Mouse (Mus musculus): Measurements from ENCODE around the gene Wdr34. TPM values are rescaled to one million over a fixed set of nuclear protein-coding genes. Genes with fewer than 3 reads are reported as not detected.
A peak's percentile ranks its signal among the peaks of the same experiment; 100 is the strongest.

Wdr34 gene
- polyA plus RNA-seq, 1 experiment from 2014 or later: 18.7 TPM

DNA sequence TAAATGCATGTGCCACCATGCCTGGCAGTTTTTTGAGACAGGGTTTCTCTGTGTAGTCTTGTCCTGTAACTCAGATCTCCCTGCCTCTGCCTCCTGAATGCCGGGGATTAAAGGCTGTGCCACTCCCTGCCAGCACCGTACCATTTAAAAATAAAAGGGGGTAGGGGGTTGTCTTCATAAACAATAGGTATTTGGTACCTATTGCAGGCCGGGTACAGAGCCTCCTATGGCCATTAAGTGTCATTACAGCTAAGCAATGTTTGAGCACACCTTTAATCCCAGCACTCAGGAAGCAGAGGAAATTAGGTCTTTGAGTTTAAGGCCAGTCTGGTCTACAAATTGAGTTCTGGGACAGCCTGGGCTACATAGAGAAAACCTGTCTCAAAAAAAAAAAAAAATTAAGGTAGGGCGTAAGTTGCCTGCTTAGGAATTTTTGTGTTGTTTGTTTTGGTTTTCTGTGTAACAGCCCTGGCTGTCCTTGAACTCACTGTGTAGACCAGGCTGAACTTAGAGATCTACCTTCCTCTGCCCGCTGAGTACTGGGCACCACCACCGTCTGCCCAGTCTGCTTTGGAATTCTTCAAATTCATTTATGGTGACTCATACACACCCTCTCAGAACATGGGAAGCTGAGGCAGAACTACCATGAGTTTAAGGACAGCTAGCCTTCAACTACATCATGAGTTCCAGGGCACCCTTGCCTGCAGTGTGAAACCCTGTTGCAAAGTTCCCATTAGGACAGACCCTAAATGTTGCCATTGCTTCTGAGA, 3.5 kb upstream of the Wdr34 start:
- no peak for ATAC-seq (replicated peaks; ENCODE audit: insufficient number of reproducible peaks, insufficient read depth, low FRiP score, low read depth)
- WGBS: 35% methylated on average over 6 of the region's 6 CpGs
- no peak overlapping the region for H3K9ac ChIP-seq

DNA sequence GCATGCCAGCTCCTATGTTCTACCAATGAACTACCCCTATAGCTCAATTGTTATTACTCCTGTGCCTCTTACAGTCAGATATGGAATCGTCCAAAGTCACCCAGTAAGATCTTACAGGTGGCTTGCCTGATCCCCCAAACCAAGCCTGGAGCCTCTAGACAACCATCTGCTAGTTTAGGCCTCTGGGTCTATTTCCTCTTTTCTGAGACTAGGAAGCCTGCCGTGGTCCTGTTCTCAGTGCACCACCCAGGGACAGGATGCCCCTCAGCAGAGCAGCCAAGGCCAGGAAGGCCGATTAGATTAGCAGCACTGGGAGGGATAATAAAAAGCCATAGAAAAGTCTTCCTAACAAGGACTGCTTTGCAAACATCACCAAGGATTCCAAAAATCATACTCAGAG, 1.1 kb upstream of the Wdr34 start:
- H3K9ac ChIP-seq: no peak overlapping the region
- ATAC-seq (replicated peaks; ENCODE audit: insufficient number of reproducible peaks, insufficient read depth, low FRiP score, low read depth): no peak
- H3K27ac ChIP-seq: peak overlapping the region; percentile 3; the same call in 1 of the 2 replicates

More for the DNA sequence above, 3.5 kb upstream of the Wdr34 start:
- no peaks in the 10 kb centered on the region for H3K36me3 ChIP-seq
- H3K4me1 ChIP-seq (replicated peaks): 0 out of 2 replicates have a peak, but pooled peaks cover 6% of the 10 kb centered on the region
- no peaks in the 10 kb centered on the region for H3K9me3 ChIP-seq (replicated peaks)
- no peak overlapping the region for H3K27ac ChIP-seq
- H3K4me2 ChIP-seq: no peak overlapping the region
- 0 out of 2 replicates have a peak, but pooled peaks cover 3% of the 10 kb centered on the region for H3K27me3 ChIP-seq
- no peak overlapping the region for H3K4me3 ChIP-seq

GRCm38 (mm10) chr2:30048101-30048501, 580 bp downstream of the Wdr34 start:
- Histone ChIP-seq H3K4me2 (peak overlapping the region; percentile 80), H3K4me1 (replicated peaks) (0 out of 2 replicates have a peak, but pooled peaks cover 6% of the 10 kb centered on the region), H3K4me3 (peak overlapping the region; percentile 71), H3K9ac (peak overlapping the region; percentile 65), H3K27me3 (no peaks in the 10 kb centered on the region), H3K36me3 (no peaks in the 10 kb centered on the region), H3K27ac (peak overlapping the region; percentile 88), H3K9me3 (replicated peaks) (no peaks in the 10 kb centered on the region)
- ATAC-seq (replicated peaks; ENCODE audit: insufficient number of reproducible peaks, insufficient read depth, low FRiP score, low read depth): no peak
- 52% methylated on average over 11 of the region's 11 CpGs for WGBS

More for the DNA sequence above, 1.1 kb upstream of the Wdr34 start:
- Histone ChIP-seq H3K36me3 (no peaks in the 10 kb centered on the region), H3K9me3 (replicated peaks) (no peaks in the 10 kb centered on the region), H3K4me3 (no peak overlapping the region), H3K4me2 (no peak overlapping the region), H3K4me1 (replicated peaks) (0 out of 2 replicates have a peak, but pooled peaks cover 6% of the 10 kb centered on the region), H3K27me3 (0 out of 2 replicates have a peak, but pooled peaks cover 3% of the 10 kb centered on the region)
- WGBS: 72% methylated on average over 3 of the region's 3 CpGs

- Histone ChIP-seq H3K9me3 (replicated peaks) (no peaks in the 10 kb centered on the region), H3K4me1 (replicated peaks) (0 out of 2 replicates have a peak, but pooled peaks cover 10% of the 10 kb centered on the region), H3K9ac (no peak overlapping the region), H3K27me3 (no peaks in the 10 kb centered on the region), H3K4me2 (no peak overlapping the region), H3K4me3 (no peak overlapping the region), H3K36me3 (no peaks in the 10 kb centered on the region), H3K27ac (no peak overlapping the region)
- no peak for ATAC-seq (replicated peaks; ENCODE audit: insufficient number of reproducible peaks, insufficient read depth, low FRiP score, low read depth)
- WGBS: 92% methylated on average over 6 of the region's 6 CpGs
These were observed 1.6 kb downstream of the Wdr34 start for GRCm38 (mm10) chr2:30047127-30047526.

- ATAC-seq (replicated peaks; ENCODE audit: insufficient number of reproducible peaks, insufficient read depth, low FRiP score, low read depth): no peak
- no peaks in the 10 kb centered on the region for H3K27me3 ChIP-seq
- H3K36me3 ChIP-seq: no peaks in the 10 kb centered on the region
- H3K4me2 ChIP-seq: no peak overlapping the region
- H3K9ac ChIP-seq: no peak overlapping the region
- H3K4me3 ChIP-seq: no peak overlapping the region
- no peak overlapping the region for H3K27ac ChIP-seq
- 86% methylated on average over 5 of the region's 5 CpGs for WGBS
- no peaks in the 10 kb centered on the region for H3K9me3 ChIP-seq (replicated peaks)
- H3K4me1 ChIP-seq (replicated peaks): 0 out of 2 replicates have a peak, but pooled peaks cover 10% of the 10 kb centered on the region
These were observed 4.1 kb downstream of the Wdr34 start for GRCm38 (mm10) chr2:30044550-30044949.

DNA sequence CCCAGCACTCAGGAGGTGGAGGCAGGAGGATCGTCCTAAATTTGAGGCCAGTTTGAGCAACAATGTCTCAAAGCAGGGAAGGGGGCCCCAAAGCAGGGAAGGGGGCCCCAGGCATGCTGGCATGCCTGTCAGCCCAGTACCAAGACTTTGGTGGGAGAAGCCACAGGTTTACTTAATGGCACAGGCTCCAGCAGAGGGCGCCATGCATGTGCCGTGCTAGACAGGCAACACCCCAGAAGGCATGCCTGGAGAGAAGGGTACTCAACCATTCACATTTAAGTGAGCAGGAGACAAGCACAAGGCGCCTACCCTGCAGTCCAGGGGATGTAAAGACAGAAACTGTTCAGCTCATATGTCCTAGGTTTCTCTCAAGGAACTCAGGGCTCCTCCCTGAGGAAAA, 6.2 kb downstream of the Wdr34 start:
- no peaks in the 10 kb centered on the region; the same call in 1 of the 2 replicates for H3K36me3 ChIP-seq

GRCm38 (mm10) chr2:30039687-30040086, 9.0 kb downstream of the Wdr34 start:
- no peaks in the 10 kb centered on the region for H3K27me3 ChIP-seq
- H3K9me3 ChIP-seq (replicated peaks): no peaks in the 10 kb centered on the region
- H3K4me1 ChIP-seq (replicated peaks): 0 out of 2 replicates have a peak, but pooled peaks cover 4% of the 10 kb centered on the region
- H3K4me3 ChIP-seq: no peak overlapping the region
- no peak overlapping the region for H3K27ac ChIP-seq
- H3K4me2 ChIP-seq: no peak overlapping the region
- H3K9ac ChIP-seq: no peak overlapping the region
- no peak for ATAC-seq (replicated peaks; ENCODE audit: insufficient number of reproducible peaks, insufficient read depth, low FRiP score, low read depth)
- H3K36me3 ChIP-seq: no peaks in the 10 kb centered on the region; the same call in 1 of the 2 replicates

More for the DNA sequence above, 6.2 kb downstream of the Wdr34 start:
- no peak overlapping the region for H3K27ac ChIP-seq
- H3K4me1 ChIP-seq (replicated peaks): 0 out of 2 replicates have a peak, but pooled peaks cover 4% of the 10 kb centered on the region
- ATAC-seq (replicated peaks; ENCODE audit: insufficient number of reproducible peaks, insufficient read depth, low FRiP score, low read depth): no peak
- 4% methylated on average over 4 of the region's 4 CpGs for WGBS
- H3K4me2 ChIP-seq: no peak overlapping the region
- H3K27me3 ChIP-seq: no peaks in the 10 kb centered on the region
- H3K9ac ChIP-seq: no peak overlapping the region
- no peaks in the 10 kb centered on the region for H3K9me3 ChIP-seq (replicated peaks)
- H3K4me3 ChIP-seq: no peak overlapping the region

DNA sequence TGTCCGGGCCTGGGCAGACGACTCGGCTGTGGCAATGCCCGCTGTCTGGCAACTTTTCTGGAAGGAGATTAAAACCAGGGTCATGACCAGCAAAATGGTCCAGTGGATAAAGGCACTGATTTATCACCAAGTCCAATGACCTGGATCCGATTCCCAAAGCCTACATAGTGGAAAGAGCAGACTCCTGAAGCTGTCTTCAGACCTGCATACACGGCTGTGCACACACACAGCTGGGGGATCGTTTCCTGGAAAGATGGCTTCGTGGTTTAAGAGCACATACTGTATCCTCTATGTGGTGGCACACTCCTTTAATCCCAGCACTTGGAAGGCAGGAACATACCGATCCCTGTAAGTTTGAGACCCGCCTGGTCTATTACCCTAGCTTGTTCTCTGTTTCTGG, 10.3 kb downstream of the Wdr34 start:
- ATAC-seq (replicated peaks; ENCODE audit: insufficient number of reproducible peaks, insufficient read depth, low FRiP score, low read depth): no peak
- Histone ChIP-seq H3K27ac (no peak overlapping the region), H3K4me2 (no peak overlapping the region), H3K4me1 (replicated peaks) (0 out of 2 replicates have a peak, but pooled peaks cover 4% of the 10 kb centered on the region), H3K27me3 (no peaks in the 10 kb centered on the region), H3K36me3 (no peaks in the 10 kb centered on the region; the same call in 1 of the 2 replicates), H3K9ac (no peak overlapping the region), H3K4me3 (no peak overlapping the region), H3K9me3 (replicated peaks) (no peaks in the 10 kb centered on the region)
- 90% methylated on average over 10 of the region's 10 CpGs for WGBS

DNA sequence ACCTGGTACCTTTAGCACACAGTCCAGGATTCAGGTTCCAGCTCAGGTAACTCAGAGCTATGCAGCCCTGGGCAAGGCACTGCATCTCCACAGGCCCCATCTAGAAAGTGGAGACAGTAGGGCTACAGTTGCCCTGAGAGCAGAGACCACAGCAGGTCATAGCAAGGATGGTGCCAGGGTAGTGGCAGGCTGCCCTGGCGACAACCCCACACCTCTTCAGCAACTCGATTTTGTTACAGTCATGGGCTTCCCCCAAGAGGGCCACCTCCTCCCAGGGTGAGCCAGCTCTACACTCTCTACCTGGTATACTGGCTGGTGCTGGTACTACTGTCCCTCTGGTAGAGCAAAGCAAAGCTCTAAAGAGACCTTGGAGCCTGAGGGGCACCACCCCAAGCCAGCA, 10.9 kb downstream of the Wdr34 start:
- Histone ChIP-seq H3K27me3 (no peaks in the 10 kb centered on the region), H3K4me1 (replicated peaks) (0 out of 2 replicates have a peak, but pooled peaks cover 4% of the 10 kb centered on the region), H3K27ac (no peak overlapping the region), H3K4me3 (no peak overlapping the region), H3K4me2 (no peak overlapping the region), H3K9ac (no peak overlapping the region), H3K9me3 (replicated peaks) (no peaks in the 10 kb centered on the region), H3K36me3 (peaks cover under 1% of the 10 kb centered on the region; the same call in 1 of the 2 replicates)
- ATAC-seq (replicated peaks; ENCODE audit: insufficient number of reproducible peaks, insufficient read depth, low FRiP score, low read depth): no peak
- WGBS: 82% methylated on average over 2 of the region's 2 CpGs

GRCm38 (mm10) chr2:30032957-30033356, 15.7 kb downstream of the Wdr34 start:
- no peaks in the 10 kb centered on the region for H3K27me3 ChIP-seq
- H3K4me2 ChIP-seq: no peak overlapping the region
- 66% methylated on average over 6 of the region's 6 CpGs for WGBS
- H3K4me1 ChIP-seq (replicated peaks): no peaks in the 10 kb centered on the region
- no peak for ATAC-seq (replicated peaks; ENCODE audit: insufficient number of reproducible peaks, insufficient read depth, low FRiP score, low read depth)
- no peak overlapping the region for H3K9ac ChIP-seq
- no peaks in the 10 kb centered on the region for H3K9me3 ChIP-seq (replicated peaks)
- no peak overlapping the region for H3K4me3 ChIP-seq
- no peak overlapping the region for H3K27ac ChIP-seq
- peaks cover 49% of the 10 kb centered on the region for H3K36me3 ChIP-seq

DNA sequence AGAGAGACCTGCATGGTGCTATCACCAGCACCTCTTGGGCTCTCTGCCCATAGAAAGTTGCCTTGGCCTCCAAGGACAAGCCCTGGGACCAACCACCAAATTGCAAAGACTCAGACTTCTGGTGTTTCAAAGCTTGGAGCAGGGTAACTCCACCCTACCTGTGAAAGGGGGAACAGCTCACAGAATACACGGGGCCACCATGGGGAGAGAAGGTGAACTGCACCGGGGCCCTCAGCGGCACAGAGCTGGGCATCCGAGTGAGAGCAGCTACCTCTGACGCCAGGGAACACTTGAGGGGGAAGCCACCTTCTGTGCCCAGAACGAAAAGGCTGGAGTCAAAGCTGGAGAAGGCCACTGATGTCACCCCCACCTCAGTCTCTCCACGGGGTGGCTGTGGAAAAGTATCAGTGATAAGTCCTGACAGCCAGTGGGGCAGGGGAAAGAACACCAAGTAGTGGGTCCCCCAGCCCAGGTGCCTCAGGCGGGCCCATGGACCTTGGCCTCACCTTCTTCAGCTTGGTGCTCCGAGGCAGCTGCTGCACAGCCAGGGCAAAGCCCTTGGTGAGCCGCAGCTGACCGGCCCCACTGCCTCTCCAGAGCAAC, 16.3 kb downstream of the Wdr34 start:
- Histone ChIP-seq H3K36me3 (peaks cover 55% of the 10 kb centered on the region), H3K4me3 (no peak overlapping the region), H3K4me1 (replicated peaks) (no peaks in the 10 kb centered on the region), H3K9me3 (replicated peaks) (no peaks in the 10 kb centered on the region), H3K27me3 (no peaks in the 10 kb centered on the region), H3K27ac (no peak overlapping the region), H3K4me2 (no peak overlapping the region), H3K9ac (no peak overlapping the region)
- no peak for ATAC-seq (replicated peaks; ENCODE audit: insufficient number of reproducible peaks, insufficient read depth, low FRiP score, low read depth)
- WGBS: 51% methylated on average over 11 of the region's 11 CpGs
